Mouse (Mus musculus) embryo, embryonic 9.5 days (tissue): ENCODE results near the gene Cdc42ep2.

Source experiments
- DNase-seq: peaks from one replicate; pipeline ENCODE4 v3.0.0-alpha.2; 2017; ENCODE audit errors: extremely low spot score

The Cdc42ep2 gene

GRCm38 (mm10) chr19:5874391-5874968 lies 50.1 kb downstream of the Cdc42ep2 start:
- no peak for DNase-seq

GRCm38 (mm10) chr19:5872931-5873556 lies 51.6 kb downstream of the Cdc42ep2 start:
- no peak for DNase-seq

GRCm38 (mm10) chr19:5872528-5872927 lies 52.1 kb downstream of the Cdc42ep2 start:
- no peak for DNase-seq

GRCm38 (mm10) chr19:5871683-5872082 lies 52.9 kb downstream of the Cdc42ep2 start:
- no peak for DNase-seq

GRCm38 (mm10) chr19:5871273-5871672 lies 53.3 kb downstream of the Cdc42ep2 start:
- DNase-seq = peak; percentile 77

GRCm38 (mm10) chr19:5868096-5868495 lies 56.5 kb downstream of the Cdc42ep2 start:
- DNase-seq = no peak
